Mouse (Mus musculus): ENCODE results near the gene Aldh3b2. TPM values are rescaled to one million over a fixed set of nuclear protein-coding genes. Genes with fewer than 3 reads are reported as not detected.

The Aldh3b2 gene
- polyA plus RNA-seq (2014; fragmentation: Nextera tagmentation; extraction: Ambion mirVana), result 11.7 and 14.4 TPM in 2 replicates

GRCm38 (mm10) chr19:3972229-3972628 is at the start of gene Aldh3b2:
Gene Aldh3b2 (plus strand): TSS chr19:3972328.
- peak; percentile 71; the same call in 1 of the 2 replicates for ATAC-seq (ENCODE audit: insufficient number of reproducible peaks, insufficient read depth, low FRiP score, low read depth)
- Histone ChIP-seq H3K27ac (ENCODE audit: low read length) (no peak within 1 kb of the TSS), H3K27me3 (ENCODE audit: control insufficient read depth, insufficient read depth, low read length) (no peaks in the 10 kb centered on the region), H3K36me3 (ENCODE audit: control insufficient read depth, insufficient read depth, low read length) (no peaks in the 10 kb centered on the region), H3K4me1 (ENCODE audit: control insufficient read depth, insufficient read depth, low read length) (no peaks in the 10 kb centered on the region), H3K4me3 (ENCODE audit: low read depth, low read length) (no peak within 1 kb of the TSS), H3K9ac (replicated peaks; ENCODE audit: low read depth, low read length) (no peak within 1 kb of the TSS), H3K4me2 (replicated peaks; ENCODE audit: low read depth, low read length) (no peak within 1 kb of the TSS), H3K9me3 (ENCODE audit: control insufficient read depth, low read depth, low read length) (no peaks in the 10 kb centered on the region)
- 22% methylated on average over 9 of the region's 9 CpGs for WGBS

GRCm38 (mm10) chr19:3922661-3923371 is 49.3 kb upstream of the Aldh3b2 start:
- Histone ChIP-seq H3K9me3 (ENCODE audit: control insufficient read depth, low read depth, low read length) (no peaks in the 10 kb centered on the region), H3K4me1 (ENCODE audit: control insufficient read depth, insufficient read depth, low read length) (no peaks in the 10 kb centered on the region), H3K27me3 (ENCODE audit: control insufficient read depth, insufficient read depth, low read length) (no peaks in the 10 kb centered on the region), H3K27ac (ENCODE audit: low read length) (no peak overlapping the region), H3K4me3 (ENCODE audit: low read depth, low read length) (no peak overlapping the region), H3K36me3 (ENCODE audit: control insufficient read depth, insufficient read depth, low read length) (no peaks in the 10 kb centered on the region), H3K9ac (replicated peaks; ENCODE audit: low read depth, low read length) (no peak overlapping the region), H3K4me2 (replicated peaks; ENCODE audit: low read depth, low read length) (no peak overlapping the region)
- ATAC-seq (ENCODE audit: insufficient number of reproducible peaks, insufficient read depth, low FRiP score, low read depth), result no peak
- 53% methylated on average over 10 of the region's 10 CpGs for WGBS

- no peak for ATAC-seq (ENCODE audit: insufficient number of reproducible peaks, insufficient read depth, low FRiP score, low read depth)
- no peaks in the 10 kb centered on the region for H3K27me3 ChIP-seq (ENCODE audit: control insufficient read depth, insufficient read depth, low read length)
- H3K4me1 ChIP-seq (ENCODE audit: control insufficient read depth, insufficient read depth, low read length), result no peaks in the 10 kb centered on the region
- H3K9me3 ChIP-seq (ENCODE audit: control insufficient read depth, low read depth, low read length), result no peaks in the 10 kb centered on the region
- 40% methylated on average over 13 of the region's 13 CpGs for WGBS
- no peak overlapping the region for H3K4me2 ChIP-seq (replicated peaks; ENCODE audit: low read depth, low read length)
- no peaks in the 10 kb centered on the region for H3K36me3 ChIP-seq (ENCODE audit: control insufficient read depth, insufficient read depth, low read length)
- peak overlapping the region; percentile 27 for H3K27ac ChIP-seq (ENCODE audit: low read length)
- H3K9ac ChIP-seq (replicated peaks; ENCODE audit: low read depth, low read length), result no peak overlapping the region
- H3K4me3 ChIP-seq (ENCODE audit: low read depth, low read length), result no peak overlapping the region
Observed at GRCm38 (mm10) chr19:3923586-3923985, 48.5 kb upstream of the Aldh3b2 start.

- peaks cover 3% of the 10 kb centered on the region; the same call in 1 of the 2 replicates for H3K4me1 ChIP-seq (ENCODE audit: control insufficient read depth, insufficient read depth, low read length)
- ATAC-seq (ENCODE audit: insufficient number of reproducible peaks, insufficient read depth, low FRiP score, low read depth), result no peak
Observed at GRCm38 (mm10) chr19:3924190-3924589, 47.9 kb upstream of the Aldh3b2 start.

GRCm38 (mm10) chr19:3924868-3925267 is 47.3 kb upstream of the Aldh3b2 start:
- Histone ChIP-seq H3K36me3 (ENCODE audit: control insufficient read depth, insufficient read depth, low read length) (no peaks in the 10 kb centered on the region), H3K9ac (replicated peaks; ENCODE audit: low read depth, low read length) (no peak overlapping the region), H3K27ac (ENCODE audit: low read length) (no peak overlapping the region), H3K9me3 (ENCODE audit: control insufficient read depth, low read depth, low read length) (no peaks in the 10 kb centered on the region), H3K27me3 (ENCODE audit: control insufficient read depth, insufficient read depth, low read length) (no peaks in the 10 kb centered on the region), H3K4me1 (ENCODE audit: control insufficient read depth, insufficient read depth, low read length) (peaks cover 10% of the 10 kb centered on the region), H3K4me3 (ENCODE audit: low read depth, low read length) (no peak overlapping the region), H3K4me2 (replicated peaks; ENCODE audit: low read depth, low read length) (no peak overlapping the region)
- 95% methylated on average over 7 of the region's 7 CpGs for WGBS
- ATAC-seq (ENCODE audit: insufficient number of reproducible peaks, insufficient read depth, low FRiP score, low read depth), result no peak

More at GRCm38 (mm10) chr19:3924190-3924589, 47.9 kb upstream of the Aldh3b2 start:
- Histone ChIP-seq H3K4me2 (replicated peaks; ENCODE audit: low read depth, low read length) (no peak overlapping the region), H3K36me3 (ENCODE audit: control insufficient read depth, insufficient read depth, low read length) (no peaks in the 10 kb centered on the region), H3K4me3 (ENCODE audit: low read depth, low read length) (no peak overlapping the region), H3K27ac (ENCODE audit: low read length) (peak overlapping the region; percentile 27; the same call in 1 of the 2 replicates), H3K9ac (replicated peaks; ENCODE audit: low read depth, low read length) (no peak overlapping the region), H3K9me3 (ENCODE audit: control insufficient read depth, low read depth, low read length) (no peaks in the 10 kb centered on the region), H3K27me3 (ENCODE audit: control insufficient read depth, insufficient read depth, low read length) (no peaks in the 10 kb centered on the region)
- 78% methylated on average over 8 of the region's 8 CpGs for WGBS

GRCm38 (mm10) chr19:3925859-3926258 is 46.3 kb upstream of the Aldh3b2 start:
- H3K4me1 ChIP-seq (ENCODE audit: control insufficient read depth, insufficient read depth, low read length), result peaks cover 18% of the 10 kb centered on the region

GRCm38 (mm10) chr19:3926279-3926678 is 45.8 kb upstream of the Aldh3b2 start:
- no peak overlapping the region; the same call in 1 of the 2 replicates for H3K9ac ChIP-seq (replicated peaks; ENCODE audit: low read depth, low read length)
- H3K9me3 ChIP-seq (ENCODE audit: control insufficient read depth, low read depth, low read length), result no peaks in the 10 kb centered on the region
- no peaks in the 10 kb centered on the region for H3K27me3 ChIP-seq (ENCODE audit: control insufficient read depth, insufficient read depth, low read length)
- H3K27ac ChIP-seq (ENCODE audit: low read length), result no peak overlapping the region
- no peak overlapping the region for H3K4me2 ChIP-seq (replicated peaks; ENCODE audit: low read depth, low read length)
- H3K4me3 ChIP-seq (ENCODE audit: low read depth, low read length), result no peak overlapping the region
- H3K4me1 ChIP-seq (ENCODE audit: control insufficient read depth, insufficient read depth, low read length), result peaks cover 18% of the 10 kb centered on the region
- no peak for ATAC-seq (ENCODE audit: insufficient number of reproducible peaks, insufficient read depth, low FRiP score, low read depth)
- no peaks in the 10 kb centered on the region for H3K36me3 ChIP-seq (ENCODE audit: control insufficient read depth, insufficient read depth, low read length)
- 58% methylated on average over 3 of the region's 3 CpGs for WGBS

More at GRCm38 (mm10) chr19:3925859-3926258, 46.3 kb upstream of the Aldh3b2 start:
- H3K9me3 ChIP-seq (ENCODE audit: control insufficient read depth, low read depth, low read length), result no peaks in the 10 kb centered on the region
- H3K4me2 ChIP-seq (replicated peaks; ENCODE audit: low read depth, low read length), result no peak overlapping the region
- no peak overlapping the region for H3K9ac ChIP-seq (replicated peaks; ENCODE audit: low read depth, low read length)
- no peak overlapping the region for H3K4me3 ChIP-seq (ENCODE audit: low read depth, low read length)
- H3K27ac ChIP-seq (ENCODE audit: low read length), result no peak overlapping the region
- ATAC-seq (ENCODE audit: insufficient number of reproducible peaks, insufficient read depth, low FRiP score, low read depth), result no peak
- no peaks in the 10 kb centered on the region for H3K36me3 ChIP-seq (ENCODE audit: control insufficient read depth, insufficient read depth, low read length)
- WGBS, result 80% methylated on average over 6 of the region's 6 CpGs
- no peaks in the 10 kb centered on the region for H3K27me3 ChIP-seq (ENCODE audit: control insufficient read depth, insufficient read depth, low read length)

GRCm38 (mm10) chr19:3926685-3927084 is 45.4 kb upstream of the Aldh3b2 start:
- 70% methylated on average over 6 of the region's 6 CpGs for WGBS
- H3K4me1 ChIP-seq (ENCODE audit: control insufficient read depth, insufficient read depth, low read length), result peaks cover 18% of the 10 kb centered on the region
- no peaks in the 10 kb centered on the region for H3K9me3 ChIP-seq (ENCODE audit: control insufficient read depth, low read depth, low read length)
- no peak overlapping the region for H3K4me3 ChIP-seq (ENCODE audit: low read depth, low read length)
- no peak for ATAC-seq (ENCODE audit: insufficient number of reproducible peaks, insufficient read depth, low FRiP score, low read depth)
- no peak overlapping the region for H3K4me2 ChIP-seq (replicated peaks; ENCODE audit: low read depth, low read length)
- H3K9ac ChIP-seq (replicated peaks; ENCODE audit: low read depth, low read length), result no peak overlapping the region
- no peaks in the 10 kb centered on the region for H3K27me3 ChIP-seq (ENCODE audit: control insufficient read depth, insufficient read depth, low read length)
- no peak overlapping the region for H3K27ac ChIP-seq (ENCODE audit: low read length)
- no peaks in the 10 kb centered on the region for H3K36me3 ChIP-seq (ENCODE audit: control insufficient read depth, insufficient read depth, low read length)

All from stomach, embryonic 14.5 days (tissue).